Mouse (Mus musculus): Measurements from ENCODE around the gene Ssr1. TPM values are rescaled to one million over a fixed set of nuclear protein-coding genes. Genes with fewer than 3 reads are reported as not detected.

Ssr1 gene
- polyA plus RNA-seq (2012; ENCODE audit: low replicate concordance) = 30.1 and 30.3 TPM in 2 replicates

DNA sequence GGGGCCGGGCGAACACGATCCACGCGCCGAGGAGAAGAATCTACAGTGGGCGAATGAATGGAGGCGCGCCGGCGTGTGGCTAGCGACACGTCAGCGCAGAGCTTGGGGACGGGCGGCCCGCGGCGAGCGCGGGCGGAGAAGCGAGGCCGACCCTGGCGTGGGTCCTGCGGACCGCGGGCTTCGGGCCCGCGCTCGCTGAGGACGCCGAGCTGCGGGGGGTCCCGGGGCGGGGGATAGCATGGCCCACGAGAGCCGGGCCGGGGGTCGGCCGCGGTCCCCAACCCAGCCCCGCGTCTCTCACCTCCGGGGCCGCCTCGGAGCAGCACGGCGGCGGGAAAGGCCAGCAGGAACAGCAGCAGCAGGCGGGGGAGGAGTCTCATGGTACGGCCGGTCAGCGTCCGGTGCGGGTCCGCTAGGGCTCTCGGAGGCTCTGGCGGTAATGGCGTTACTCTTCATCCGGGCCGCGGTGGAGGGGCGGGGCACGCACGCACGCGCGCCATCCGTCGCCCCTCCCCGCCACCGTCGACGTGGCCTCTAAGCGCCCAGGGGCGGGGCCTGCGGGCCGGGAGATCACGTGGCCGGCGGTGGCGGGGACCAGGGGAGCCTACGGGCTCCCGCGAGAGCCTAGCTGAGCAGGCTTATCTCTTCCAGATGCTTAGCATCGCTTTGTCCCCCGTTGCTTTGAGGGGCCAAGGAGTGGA is at the start of gene Ssr1:
TSS of gene Ssr1 (minus strand) at position 514 of the 701 bp plus-strand sequence.

GRCm38 (mm10) chr13:38037044-38037687 is 43.1 kb upstream of the Ssr1 start, which contains the start of gene Cage1:
TSS of gene Cage1 (minus strand) at chr13:38037069.

DNA sequence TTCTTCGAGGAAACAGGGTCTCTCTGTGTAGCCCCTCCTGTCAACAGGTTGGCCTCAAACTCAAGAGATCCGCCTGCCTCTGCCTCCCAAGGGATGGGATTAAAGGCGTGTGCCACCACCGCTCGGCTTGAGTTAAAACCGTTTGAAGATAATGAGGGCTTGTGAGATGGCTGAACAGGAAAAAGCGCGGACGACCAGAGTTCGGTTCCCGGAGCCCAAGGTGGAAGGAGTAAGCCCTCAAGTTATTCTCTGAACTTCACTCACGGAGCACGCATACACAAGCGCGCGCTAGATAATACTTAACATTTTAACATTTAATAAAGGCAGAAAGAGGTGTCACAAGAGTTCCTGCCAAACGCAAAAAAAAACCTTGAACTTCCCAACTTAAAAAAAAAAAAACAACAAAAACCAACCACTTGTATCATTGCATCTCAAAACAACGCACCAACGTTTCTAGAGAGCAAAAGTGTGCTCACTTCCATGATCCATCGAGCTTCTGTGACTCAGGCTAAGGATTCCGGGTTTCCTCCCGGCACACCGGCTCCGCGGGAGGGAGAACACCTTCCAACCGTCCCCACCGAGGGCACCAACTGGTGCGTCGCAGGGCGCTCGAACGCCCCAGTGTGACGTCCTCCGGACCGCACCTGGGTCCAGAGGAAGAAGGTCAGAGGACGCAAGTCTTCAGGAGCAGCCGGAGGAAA is 42.5 kb upstream of the Ssr1 start, which contains the start of gene Riok1:
TSS of gene Riok1 (plus strand) at position 653 of the 701 bp plus-strand sequence.

Other genes with a start within 250 kb of the Ssr1 start
- 33.8 and 68.8 TPM in 2 replicates for gene Rreb1, start 215.8 kb downstream of the Ssr1 start, polyA plus RNA-seq (2012; ENCODE audit: low replicate concordance)
- 20.5 and 26.4 TPM in 2 replicates for gene Riok1, start 42.8 kb upstream of the Ssr1 start, polyA plus RNA-seq (2012; ENCODE audit: low replicate concordance)
- 0.07 and 0.08 TPM in 2 replicates for gene Cage1, start 42.9 kb upstream of the Ssr1 start, polyA plus RNA-seq (2012; ENCODE audit: low replicate concordance)
- 0.07 TPM in 2 replicates for gene Dsp, start 157.1 kb upstream of the Ssr1 start, polyA plus RNA-seq (2012; ENCODE audit: low replicate concordance)
- gene Snrnp48, start 210.7 kb upstream of the Ssr1 start, polyA plus RNA-seq (2012; ENCODE audit: low replicate concordance) = 21.4 and 27.7 TPM in 2 replicates